Mouse (Mus musculus): ENCODE results near the gene Gm3317. TPM values are rescaled to one million over a fixed set of nuclear protein-coding genes. Genes with fewer than 3 reads are reported as not detected.
"Not testable (repeated sequence)": the region's sequence is repeated elsewhere in the genome, so short reads cannot be mapped to it uniquely, and the experiment has no call there.

Gm3317 gene
- not detected in 2 replicates for polyA plus RNA-seq (2011; ENCODE audit: insufficient read depth, insufficient read length, low replicate concordance, missing spikeins)

DNA sequence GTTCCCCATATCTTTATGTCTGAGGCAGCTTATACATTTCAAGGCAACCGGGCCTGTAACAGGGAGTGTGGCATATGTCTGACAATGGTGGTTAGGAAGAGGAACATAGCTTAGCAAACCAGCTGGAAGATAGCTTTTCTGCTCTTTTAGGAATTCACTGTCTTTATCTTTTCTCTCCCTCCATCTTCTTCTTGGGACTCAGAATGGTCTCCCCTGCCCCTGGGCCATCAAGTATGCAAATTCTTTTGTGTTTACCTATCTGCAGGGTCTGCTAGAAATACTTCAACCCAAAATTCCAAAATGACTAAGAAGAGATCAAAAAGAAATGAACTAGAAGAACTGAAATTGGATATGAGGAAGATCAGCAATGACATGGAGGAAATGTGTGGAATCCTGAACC lies at the start of gene Gm3317:
Gene Gm3317, plus strand, starts transcription at position 301 of the 400 bp plus-strand sequence.
- H3K4me3 ChIP-seq (replicated peaks; ENCODE audit: control insufficient read depth, low read depth, low read length); H3K27ac ChIP-seq (ENCODE audit: control insufficient read depth, insufficient read depth, low read depth, low read length, poor library complexity); H3K4me1 ChIP-seq (ENCODE audit: control insufficient read depth, insufficient read depth, low read length): not testable (repeated sequence)
- no CpG with 5 or more reads among the region's 1 CpGs for WGBS

DNA sequence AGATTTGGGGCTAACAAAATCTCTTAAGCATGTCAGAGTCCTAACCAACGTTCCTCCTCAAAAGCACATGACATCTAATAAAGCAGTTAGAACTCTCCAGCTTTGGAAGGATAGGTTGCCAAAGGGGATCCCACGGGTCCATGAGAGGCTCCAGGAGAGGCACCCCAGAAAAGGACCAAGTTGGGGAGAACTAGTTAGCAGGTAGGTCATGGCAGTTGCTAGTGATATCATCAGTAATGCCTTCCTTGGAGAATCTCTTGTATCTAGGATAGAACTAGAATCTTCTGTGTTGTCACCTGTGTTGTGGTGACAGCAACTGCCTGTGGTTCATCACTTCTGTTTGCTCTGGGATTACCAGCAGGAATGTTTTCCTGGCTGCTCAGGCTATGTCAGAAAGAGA lies 33.1 kb upstream of the Gm3317 start, which contains the start of gene Gm8279:
Gene Gm8279, plus strand, starts transcription at position 301 of the 400 bp plus-strand sequence.
- WGBS: 59% methylated on average over 2 of the region's 2 CpGs
- H3K4me1 ChIP-seq (ENCODE audit: control insufficient read depth, insufficient read depth, low read length): not testable (repeated sequence)

DNA sequence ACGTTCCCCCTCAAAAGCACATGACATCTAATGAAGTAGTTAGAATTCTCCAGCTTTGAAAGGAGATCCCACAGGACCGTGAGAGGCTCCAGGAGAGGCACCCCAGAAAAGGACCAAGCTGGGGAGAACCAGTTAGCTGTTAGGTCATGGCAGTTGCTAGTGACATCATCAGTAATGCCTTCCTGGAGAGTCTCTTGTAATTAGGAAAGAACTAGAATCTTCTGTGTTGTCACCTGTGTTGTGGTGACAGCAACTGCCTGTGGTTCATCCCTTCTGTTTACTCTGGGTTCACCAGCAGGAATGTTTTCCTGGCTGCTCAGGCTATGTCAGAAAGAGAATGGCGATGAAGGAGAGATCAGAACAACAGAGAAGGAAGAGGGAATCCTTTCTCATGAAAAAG lies 21.2 kb downstream of the Gm3317 start, which contains the start of gene Gm8271:
Gene Gm8271, plus strand, starts transcription at position 301 of the 400 bp plus-strand sequence.
- no CpG with 5 or more reads among the region's 3 CpGs for WGBS
- not testable (repeated sequence) for H3K27ac ChIP-seq (ENCODE audit: control insufficient read depth, insufficient read depth, low read depth, low read length, poor library complexity)

More for the DNA sequence above, 33.1 kb upstream of the Gm3317 start, which contains the start of gene Gm8279:
- H3K4me3 ChIP-seq (replicated peaks; ENCODE audit: control insufficient read depth, low read depth, low read length); H3K27ac ChIP-seq (ENCODE audit: control insufficient read depth, insufficient read depth, low read depth, low read length, poor library complexity): not testable (repeated sequence)

More for the DNA sequence above, 21.2 kb downstream of the Gm3317 start, which contains the start of gene Gm8271:
- H3K4me3 ChIP-seq (replicated peaks; ENCODE audit: control insufficient read depth, low read depth, low read length); H3K4me1 ChIP-seq (ENCODE audit: control insufficient read depth, insufficient read depth, low read length): not testable (repeated sequence)

Other genes with a start within 250 kb of the Gm3317 start
- not detected in 2 replicates for gene Gm8297, start 180.6 kb upstream of the Gm3317 start, polyA plus RNA-seq (2011; ENCODE audit: insufficient read depth, insufficient read length, low replicate concordance, missing spikeins)
- gene Gm3298, start 148.6 kb upstream of the Gm3317 start, polyA plus RNA-seq (2011; ENCODE audit: insufficient read depth, insufficient read length, low replicate concordance, missing spikeins): not detected in 2 replicates
- gene 4930555G01Rik, start 113.9 kb upstream of the Gm3317 start, polyA plus RNA-seq (2011; ENCODE audit: insufficient read depth, insufficient read length, low replicate concordance, missing spikeins): not detected in 2 replicates
- not detected in 2 replicates for gene Gm8281, start 93.5 kb upstream of the Gm3317 start, polyA plus RNA-seq (2011; ENCODE audit: insufficient read depth, insufficient read length, low replicate concordance, missing spikeins)
- not detected in 2 replicates for gene Gm8279, start 33.0 kb upstream of the Gm3317 start, polyA plus RNA-seq (2011; ENCODE audit: insufficient read depth, insufficient read length, low replicate concordance, missing spikeins)
- not detected in 2 replicates for gene Gm8271, start 21.3 kb downstream of the Gm3317 start, polyA plus RNA-seq (2011; ENCODE audit: insufficient read depth, insufficient read length, low replicate concordance, missing spikeins)
- not detected in 2 replicates for gene Gm3526, start 96.0 kb downstream of the Gm3317 start, polyA plus RNA-seq (2011; ENCODE audit: insufficient read depth, insufficient read length, low replicate concordance, missing spikeins)
- gene Gm3542, start 170.4 kb downstream of the Gm3317 start, polyA plus RNA-seq (2011; ENCODE audit: insufficient read depth, insufficient read length, low replicate concordance, missing spikeins): not detected in 2 replicates
- gene Gm3500, start 224.5 kb downstream of the Gm3317 start, polyA plus RNA-seq (2011; ENCODE audit: insufficient read depth, insufficient read length, low replicate concordance, missing spikeins): not detected in 2 replicates

Measured in bone marrow, adult 2 months (tissue).